Mouse (Mus musculus): ENCODE measurements around the gene Gm5941. TPM values are rescaled to one million over a fixed set of nuclear protein-coding genes. Genes with fewer than 3 reads are reported as not detected.
"Not testable (repeated sequence)": the region's sequence is repeated elsewhere in the genome, so short reads cannot be mapped to it uniquely, and the experiment has no call there.

Gene Gm5941
- not detected for polyA plus RNA-seq (2017; shearing (Covaris generic))

DNA sequence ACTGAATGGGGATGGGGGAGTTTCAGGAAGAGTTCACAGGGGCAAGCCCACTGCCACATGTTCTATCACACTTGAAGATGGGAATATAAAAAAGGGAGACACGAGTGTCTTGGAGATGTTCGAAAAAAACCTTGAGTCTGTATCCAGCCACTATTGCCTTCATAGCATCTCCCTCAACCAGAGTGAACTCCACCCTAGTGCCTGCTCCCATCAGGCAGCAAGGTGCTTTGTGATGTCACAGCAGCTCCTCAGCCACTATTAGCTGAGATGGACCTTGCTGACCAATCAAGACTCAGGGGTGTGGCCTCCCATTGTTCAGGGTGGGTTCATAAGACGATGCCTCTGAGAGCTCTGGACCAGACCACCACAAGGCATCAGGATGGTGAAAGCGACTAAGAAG is at the start of gene Gm5941:
Gene Gm5941, plus strand, starts transcription at position 301 of the 400 bp plus-strand sequence.
- not testable (repeated sequence) for ATAC-seq

DNA sequence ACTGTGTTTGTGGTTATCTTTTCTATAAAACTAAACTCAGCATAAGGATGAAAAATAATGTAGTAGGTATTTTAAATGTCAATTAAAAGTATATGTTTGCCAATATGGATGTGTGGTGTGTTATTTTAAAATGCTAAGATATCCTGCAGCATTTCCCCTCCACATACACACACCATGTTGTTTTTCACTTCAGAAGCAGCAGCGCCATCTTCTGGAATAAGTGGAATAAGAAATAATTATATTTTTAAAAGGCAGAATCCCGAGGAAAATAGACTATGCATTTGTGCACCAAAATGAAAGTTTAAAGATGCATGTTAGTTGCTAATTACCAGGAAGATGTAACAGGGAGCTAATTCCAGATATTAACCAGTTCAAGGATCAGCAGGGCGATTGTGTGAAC is 29.3 kb upstream of the Gm5941 start:
- no peak for ATAC-seq

DNA sequence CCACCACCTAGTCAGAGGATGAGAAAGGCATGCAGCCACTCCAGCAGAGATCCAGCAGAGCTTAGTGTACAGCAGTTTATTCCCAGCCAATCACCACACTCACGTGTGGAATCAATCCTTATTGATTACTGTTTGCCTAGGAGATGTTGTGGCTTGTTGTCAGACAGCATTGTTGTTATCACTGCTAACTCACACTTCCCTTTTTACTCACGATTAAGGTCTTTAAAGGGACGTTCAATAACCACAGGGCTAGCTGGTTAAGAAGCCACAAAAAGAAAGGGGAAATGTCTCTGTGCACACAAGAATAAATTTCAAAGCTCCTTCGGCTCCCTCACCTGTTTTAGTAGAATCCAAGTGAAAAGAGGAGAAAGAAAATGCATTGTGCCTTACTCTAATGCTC is 25.0 kb upstream of the Gm5941 start:
- no peak for ATAC-seq

DNA sequence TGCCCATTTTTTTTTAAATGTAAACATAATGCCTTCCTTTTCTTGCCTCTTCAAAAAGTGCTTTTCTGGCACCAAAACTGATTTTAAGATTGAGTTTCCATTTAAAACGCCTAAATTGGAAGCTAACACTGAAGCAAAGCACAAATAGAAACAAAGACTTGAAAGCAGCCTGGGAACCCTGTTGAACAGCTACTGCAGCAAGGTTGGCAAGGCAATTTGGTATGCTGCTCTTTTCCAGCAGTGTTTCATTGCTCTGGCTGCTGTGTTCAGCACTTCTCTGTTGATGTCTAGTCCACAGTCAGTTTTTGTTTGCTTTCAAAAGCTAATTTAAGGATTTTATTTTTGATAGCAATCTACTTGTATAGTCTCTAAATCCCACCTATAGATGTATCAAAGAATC is 8.5 kb downstream of the Gm5941 start:
- ATAC-seq: no peak

DNA sequence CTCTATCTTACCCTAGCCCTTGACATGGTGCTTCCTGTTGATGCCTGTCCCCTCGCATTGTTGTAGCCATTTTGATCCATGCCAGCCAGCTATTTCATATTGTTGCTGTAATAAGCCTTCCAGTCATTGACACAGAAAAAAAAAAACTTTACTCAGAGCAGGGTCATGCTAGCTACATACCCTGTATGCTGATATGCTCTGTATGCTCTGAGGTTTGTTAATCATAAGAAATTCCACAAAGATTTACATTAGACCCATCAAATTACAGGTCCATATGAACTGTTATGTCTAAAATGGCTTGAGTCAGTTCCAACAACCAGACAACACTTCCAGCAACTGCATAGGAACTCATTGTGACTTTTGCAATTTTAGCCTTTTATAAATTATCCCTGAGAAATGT is 38.1 kb downstream of the Gm5941 start:
- ATAC-seq: no peak

Other genes starting within 250 kb of the Gm5941 start
- not detected for gene Mageb18, start 109.6 kb downstream of the Gm5941 start, polyA plus RNA-seq (2017; shearing (Covaris generic))